Mouse (Mus musculus) liver, adult (tissue): ENCODE results near the gene Flrt2.

ENCODE experiments used
- GATA4 ChIP-seq: IDR thresholded peaks from 2 replicates; pipeline ENCODE4 v1.6.1; 2014; ENCODE audit warnings: mild to moderate bottlenecking, low read length; ENCODE audit not compliant: insufficient replicate concordance

Gene Flrt2

DNA sequence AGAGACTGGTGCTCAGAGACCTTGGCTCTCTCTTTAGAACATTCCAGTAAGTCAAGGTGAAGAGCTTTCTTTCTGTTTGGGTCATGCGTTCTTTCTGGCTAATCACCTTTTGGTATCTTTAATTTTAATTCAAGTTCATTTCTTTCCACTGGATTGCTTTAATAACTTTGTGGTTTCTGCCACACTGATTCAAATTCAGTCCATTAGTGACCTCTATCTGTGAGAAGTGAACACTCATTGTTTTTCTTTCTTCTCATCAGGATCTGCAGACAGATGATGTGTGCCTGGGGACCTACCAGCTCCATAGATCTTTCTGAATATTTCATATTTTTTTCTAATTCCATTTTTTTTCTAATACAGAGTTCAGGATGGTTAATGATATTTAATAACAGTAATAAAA is 6.5 kb downstream of the Flrt2 start:
- TF ChIP-seq GATA4, result no peak

GRCm38 (mm10) chr12:95700746-95701145 is 8.7 kb downstream of the Flrt2 start:
- no peak for TF ChIP-seq GATA4

- no peak; the same call in 1 of the 2 replicates for TF ChIP-seq GATA4
These were observed 9.6 kb downstream of the Flrt2 start for GRCm38 (mm10) chr12:95701580-95701979.

GRCm38 (mm10) chr12:95705006-95705405 is 13.0 kb downstream of the Flrt2 start:
- no peak for TF ChIP-seq GATA4

DNA sequence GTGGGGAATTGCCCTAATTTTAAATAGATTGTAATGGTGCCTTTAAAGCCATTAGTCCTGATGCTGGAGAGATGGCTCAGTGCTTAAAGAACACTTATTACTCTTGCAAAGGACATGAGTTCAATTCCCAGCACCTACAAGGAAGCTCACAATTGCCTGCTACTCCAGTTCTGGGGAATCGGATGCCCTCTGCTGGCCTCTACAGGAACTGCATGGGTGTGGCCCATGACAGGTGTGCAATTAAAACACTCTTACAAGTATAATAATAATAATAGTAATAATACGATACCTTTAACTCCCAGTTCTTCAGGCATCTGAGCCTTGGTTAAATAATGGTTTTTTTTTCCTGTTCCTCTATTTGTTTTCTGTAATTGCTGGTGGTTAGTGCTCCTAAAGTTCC is 31.2 kb downstream of the Flrt2 start:
- no peak for TF ChIP-seq GATA4

DNA sequence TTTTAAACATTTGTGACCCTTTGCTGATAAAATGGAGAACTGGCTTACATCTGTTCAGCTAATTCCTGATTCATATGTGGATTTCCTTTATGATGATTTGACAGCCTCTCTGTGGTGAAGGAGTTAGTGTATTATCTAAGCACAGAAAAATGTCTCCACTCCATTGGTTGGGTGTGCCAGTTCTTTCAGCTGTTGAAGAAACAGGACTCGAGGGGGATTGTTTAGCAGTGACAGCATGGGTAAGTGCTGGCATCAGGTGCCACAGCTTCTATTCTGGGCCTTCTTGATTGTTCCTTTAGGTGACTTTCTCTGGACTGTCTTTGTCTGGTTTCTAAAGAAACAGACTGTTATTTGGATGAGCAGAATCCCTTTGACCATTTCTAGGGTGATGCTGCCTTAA is 42.0 kb downstream of the Flrt2 start:
- no peak for TF ChIP-seq GATA4

DNA sequence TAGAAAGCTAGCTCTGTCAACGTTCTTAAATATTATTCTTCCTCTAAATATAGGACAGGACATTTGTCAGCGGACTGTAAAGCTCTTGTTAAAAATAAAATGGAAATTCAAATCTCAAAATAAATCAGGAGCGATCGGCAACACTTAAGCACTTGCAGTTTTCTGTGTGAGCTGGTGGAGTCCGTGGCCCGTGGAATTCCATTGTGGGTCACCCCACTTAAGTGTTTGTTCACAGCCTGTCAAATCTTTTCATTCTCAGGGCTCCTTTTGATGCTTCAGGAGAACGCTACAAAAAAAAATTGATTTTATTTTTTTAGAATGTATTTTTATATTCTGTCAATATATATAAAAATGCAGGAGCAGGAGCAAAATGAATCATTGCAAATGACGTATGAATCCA is 45.5 kb downstream of the Flrt2 start:
- TF ChIP-seq GATA4, result no peak

DNA sequence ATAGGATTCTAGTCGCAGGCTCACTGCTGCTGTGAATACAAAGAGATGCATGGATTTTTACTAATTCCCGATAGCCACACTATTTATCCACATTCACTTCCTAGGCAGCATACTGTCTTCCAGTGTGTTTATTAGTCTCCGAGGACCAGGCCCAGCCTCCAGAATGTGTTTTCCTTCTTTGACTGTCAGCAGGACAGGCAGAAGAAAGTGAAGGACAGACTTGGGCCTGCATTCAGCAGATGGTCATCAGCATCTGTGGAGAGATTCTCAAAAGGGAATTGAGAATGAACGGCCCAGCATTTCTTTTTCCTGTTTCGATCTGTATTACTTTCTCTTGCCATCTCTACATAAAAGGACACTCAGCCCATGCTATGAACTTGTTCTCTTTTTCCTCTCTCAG is 46.0 kb downstream of the Flrt2 start:
- no peak for TF ChIP-seq GATA4

GRCm38 (mm10) chr12:95738491-95739135 is 46.6 kb downstream of the Flrt2 start:
- no peak for TF ChIP-seq GATA4

DNA sequence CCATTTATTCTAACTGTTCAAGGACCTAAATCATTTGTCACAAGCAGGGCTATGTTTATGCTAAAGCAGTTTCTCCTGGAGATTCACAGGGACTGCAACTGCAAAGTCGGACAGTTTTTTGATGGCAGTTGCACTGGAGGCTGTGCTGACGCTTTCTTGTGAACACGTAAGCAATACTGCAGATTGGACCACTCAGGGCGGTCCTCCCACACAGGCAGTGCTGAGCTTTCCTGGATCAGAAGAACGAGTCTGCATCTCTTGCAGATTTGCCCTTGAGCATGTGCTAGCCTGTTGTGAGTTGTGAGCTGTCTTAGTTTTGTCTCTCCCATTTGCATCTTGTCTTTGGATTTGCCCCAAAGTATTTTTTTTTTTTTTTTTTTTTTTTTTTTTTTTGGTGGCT is 47.7 kb downstream of the Flrt2 start:
- TF ChIP-seq GATA4, result no peak

DNA sequence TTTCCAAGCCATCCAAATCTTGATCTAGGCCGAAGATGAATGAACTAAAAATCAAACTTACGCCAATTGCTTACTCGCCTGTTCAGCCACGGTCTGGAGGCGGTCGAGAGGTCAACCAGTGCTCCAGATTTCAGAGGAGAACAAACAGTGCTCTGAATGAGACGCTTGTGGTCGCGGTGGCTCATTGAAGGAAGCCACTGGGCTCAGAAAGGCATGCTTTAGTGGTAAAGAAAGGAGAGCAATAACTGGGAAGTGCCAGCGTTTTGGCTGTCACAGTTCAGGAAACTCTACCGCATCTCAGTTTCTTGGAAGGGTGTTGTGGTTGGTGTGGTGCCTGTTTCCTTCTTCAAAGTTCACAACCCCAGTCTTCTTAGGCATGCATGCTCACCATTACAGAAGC is 49.3 kb downstream of the Flrt2 start:
- no peak for TF ChIP-seq GATA4

DNA sequence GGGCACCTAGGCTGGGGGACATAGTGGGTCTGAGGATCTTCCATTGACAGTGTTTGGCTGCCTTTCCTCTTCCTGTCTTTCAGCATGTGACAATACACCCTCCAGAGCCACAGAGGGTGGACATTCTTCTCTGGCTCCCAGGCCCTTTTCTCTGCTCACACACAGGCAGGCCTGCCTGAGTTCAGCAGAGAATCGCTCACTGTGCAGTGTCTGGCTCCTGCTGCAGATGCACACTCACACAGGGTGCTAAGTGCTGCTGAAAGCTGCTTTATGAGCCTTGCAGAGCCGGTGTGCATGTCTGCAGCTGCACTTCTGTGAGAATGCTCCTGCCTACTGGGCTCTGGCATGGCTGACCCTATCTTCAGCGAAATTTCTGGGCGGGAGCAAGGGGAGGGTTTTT is 52.3 kb downstream of the Flrt2 start:
- no peak for TF ChIP-seq GATA4

GRCm38 (mm10) chr12:95746856-95747579 is 55.0 kb downstream of the Flrt2 start:
- no peak for TF ChIP-seq GATA4

DNA sequence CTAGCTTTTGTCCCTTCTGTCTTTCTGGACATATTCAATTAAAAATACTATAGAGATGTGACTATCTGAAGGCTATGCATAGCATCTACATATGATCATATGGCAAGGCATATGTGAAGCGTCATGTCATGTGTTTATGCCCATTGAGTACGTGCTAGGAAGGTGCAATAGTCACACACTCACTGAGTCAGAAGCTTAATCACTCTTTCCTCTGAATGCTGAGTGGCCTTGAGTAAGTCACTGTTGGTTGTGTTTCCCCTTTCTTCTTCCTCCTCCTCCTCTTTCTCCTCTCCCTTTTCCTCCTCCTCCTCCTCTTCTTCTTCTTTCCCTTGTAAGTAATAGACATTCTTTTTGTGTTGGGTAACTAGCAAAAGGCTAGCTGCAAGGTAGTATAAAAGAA is 56.7 kb downstream of the Flrt2 start:
- TF ChIP-seq GATA4, result no peak

GRCm38 (mm10) chr12:95749248-95749647 is 57.2 kb downstream of the Flrt2 start:
- TF ChIP-seq GATA4, result no peak

GRCm38 (mm10) chr12:95759212-95759746 is 67.3 kb downstream of the Flrt2 start:
- TF ChIP-seq GATA4, result no peak
